Mouse (Mus musculus): ENCODE measurements around the gene Eid2b.

The Eid2b gene

DNA sequence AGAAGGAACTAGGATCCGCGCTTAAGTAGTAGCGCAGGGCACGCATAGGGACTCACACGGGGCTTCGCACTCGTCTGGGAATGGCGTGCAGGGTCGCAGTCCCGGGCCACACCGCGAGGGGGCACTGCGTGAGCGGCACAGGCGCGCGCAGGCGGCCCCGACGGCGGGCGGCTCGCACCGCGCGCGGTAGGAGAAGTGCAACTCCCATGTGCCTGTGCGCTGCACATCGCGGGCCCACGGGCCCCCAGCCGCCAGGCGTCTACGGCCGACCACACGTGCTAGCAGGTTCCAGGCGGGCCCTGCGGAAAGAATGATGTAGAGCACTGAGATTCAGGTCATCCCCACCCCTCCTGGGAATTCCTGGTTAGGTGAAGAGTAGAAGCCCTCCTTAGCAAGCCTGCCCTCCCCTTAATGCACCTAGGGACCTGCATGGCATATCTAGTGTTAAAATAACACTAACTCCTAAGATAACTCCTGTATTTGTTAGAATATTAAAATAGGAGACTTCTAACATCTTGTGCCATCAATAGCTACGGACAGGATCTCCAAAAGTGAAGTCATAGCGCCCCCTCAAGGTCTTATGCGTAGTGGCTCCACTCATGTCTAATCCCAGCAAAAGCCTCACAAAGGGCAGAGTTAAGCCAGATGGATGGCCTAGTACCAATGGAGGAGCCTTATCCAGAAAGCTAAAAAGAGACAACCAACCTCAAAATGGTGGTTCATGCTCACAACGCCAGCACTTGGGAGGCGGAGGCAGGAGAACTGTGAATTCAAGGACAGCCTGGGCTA is 21.5 kb downstream of the Eid2b start:
- DNase-seq (ENCODE audit: extremely low read depth, low read depth, low spot score) = no peak

DNA sequence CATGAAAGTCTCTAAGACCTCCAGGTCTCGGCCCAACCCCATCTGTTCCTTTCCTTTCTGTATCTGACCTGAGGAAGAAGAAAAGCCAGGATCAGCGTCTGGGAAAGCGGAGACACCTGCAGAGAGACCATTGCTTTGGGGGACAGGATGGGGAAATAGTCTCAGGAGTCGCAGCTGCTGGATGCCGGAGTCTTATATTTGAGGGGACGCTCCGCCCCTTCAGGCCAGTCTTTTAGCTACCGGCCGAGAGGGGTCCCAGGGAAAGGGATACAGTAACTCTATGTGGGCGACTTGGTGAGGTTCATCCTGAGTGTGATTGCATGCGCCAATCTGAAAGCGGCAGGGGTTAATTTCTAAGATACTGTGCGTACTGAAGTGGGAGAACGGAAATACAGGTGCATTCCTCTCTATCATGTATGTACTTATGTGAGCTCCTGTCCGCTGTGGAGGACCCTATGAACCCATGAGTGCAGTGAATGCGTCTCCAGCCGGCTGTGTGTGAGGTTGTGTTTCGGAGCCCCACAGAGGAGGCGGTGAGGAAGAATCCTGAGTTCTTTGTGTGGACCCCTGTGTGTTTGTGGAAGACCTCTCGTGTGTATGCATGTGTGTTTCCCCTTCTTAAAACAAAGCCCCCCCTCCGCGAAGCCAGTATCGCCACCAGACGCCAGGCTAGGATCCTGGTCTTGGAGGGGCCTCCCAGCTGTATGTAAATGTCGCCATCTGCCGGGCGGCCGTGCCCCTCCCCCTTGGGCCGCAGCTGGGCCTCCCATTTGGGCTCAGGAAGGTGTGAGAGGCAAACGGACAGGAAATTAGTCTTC is 24.3 kb downstream of the Eid2b start, which contains the start of gene Dll3:
Gene Dll3 (minus strand): TSS at position 623 of the 818 bp plus-strand sequence.
- DNase-seq (ENCODE audit: extremely low read depth, low read depth, low spot score) = no peak

DNA sequence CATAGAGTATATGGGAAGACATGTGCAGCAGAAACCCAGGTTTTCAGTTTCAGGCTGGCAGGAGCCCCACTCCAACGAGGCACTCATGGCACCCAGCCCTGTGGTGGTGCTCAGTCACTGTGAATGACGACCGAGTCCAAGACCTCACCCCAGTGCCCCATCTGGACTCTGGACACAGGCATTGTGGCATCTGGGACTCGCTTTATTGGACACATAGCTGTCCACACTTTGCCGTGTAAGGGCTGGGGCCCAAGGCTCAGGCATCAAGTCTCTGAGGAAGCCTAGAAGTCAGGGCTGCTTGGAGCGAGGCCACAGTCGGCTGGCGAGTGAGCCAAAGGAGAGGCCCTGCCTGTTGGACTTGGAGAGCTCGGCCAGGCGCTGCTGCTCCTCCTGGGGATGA is 28.1 kb downstream of the Eid2b start:
- no peak for DNase-seq (ENCODE audit: extremely low read depth, low read depth, low spot score)

DNA sequence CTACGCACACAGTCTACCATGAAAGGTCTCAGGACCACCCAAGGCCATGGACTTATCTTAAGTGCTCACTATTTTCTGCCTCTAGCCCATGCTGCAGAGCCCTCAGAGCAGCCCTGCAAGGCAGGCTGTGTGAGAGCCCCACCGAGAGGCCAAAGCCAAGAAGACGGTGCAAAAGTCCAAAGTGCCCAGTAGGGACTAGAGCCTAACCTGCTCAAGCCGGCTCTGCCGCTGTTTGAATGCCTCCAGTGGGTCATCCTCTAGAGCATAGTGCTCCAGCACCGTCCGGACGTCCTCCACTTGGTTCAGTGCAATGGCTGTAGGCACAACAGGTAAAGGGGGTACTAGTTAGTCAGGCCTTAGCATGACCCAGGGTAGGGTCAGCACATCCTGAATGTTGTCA is 28.7 kb downstream of the Eid2b start:
- DNase-seq (ENCODE audit: extremely low read depth, low read depth, low spot score) = no peak

DNA sequence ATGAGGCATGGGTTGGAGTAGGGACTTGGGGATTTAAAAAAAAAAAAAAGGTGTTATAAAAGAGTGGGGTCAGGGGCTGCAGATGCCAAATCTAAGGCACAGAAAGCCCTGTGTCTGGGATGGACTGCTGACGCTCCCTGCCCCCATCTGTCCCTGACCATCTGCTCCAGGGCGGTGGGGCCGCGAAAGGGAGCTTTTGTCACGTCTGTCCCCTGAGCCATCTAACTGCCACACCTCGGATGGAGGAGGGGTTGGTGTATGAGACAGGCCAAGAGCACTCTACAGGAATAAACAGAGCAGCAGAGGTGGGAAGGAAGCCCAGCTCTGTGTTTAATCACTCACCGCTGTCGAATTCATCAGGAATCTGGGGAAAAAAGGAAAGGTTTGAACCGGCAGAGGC is 32.2 kb downstream of the Eid2b start:
- no peak for DNase-seq (ENCODE audit: extremely low read depth, low read depth, low spot score)

DNA sequence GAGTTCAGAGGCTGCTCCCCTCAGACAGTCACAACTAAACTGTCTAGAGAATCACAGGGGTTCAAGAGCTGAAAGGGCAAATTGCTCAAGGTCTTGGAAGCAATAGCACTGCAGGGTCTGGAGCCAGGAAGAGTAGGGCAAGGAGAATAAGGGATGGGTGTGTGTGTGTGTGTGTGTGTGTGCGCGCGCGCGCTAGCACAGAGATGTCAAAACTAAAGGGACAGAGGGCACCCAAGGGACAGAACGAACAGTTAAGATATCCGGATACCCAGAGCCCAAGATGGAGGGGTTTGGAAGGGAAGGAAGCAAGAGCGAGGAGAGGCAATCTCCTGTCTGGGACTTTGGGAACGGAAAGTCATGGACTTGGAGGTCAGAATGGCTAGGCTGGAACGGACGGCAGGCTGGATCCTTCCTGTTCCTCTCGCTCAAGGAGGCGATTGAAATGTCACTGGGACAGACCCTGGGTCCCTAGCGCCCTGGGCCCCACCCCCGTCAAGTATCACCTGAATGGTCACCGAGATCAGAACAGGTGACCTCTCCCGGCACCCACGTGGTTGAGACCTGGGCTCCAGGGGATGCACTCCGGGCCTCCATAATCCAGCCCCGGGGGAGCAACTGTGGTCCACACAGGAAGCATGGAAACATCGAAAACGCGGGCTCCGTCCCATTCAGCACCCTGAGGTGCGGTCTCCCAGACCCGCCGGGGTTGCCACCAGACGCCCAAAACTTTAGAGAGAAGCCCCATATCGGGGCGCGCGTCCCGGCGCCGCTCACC is 33.8 kb downstream of the Eid2b start:
- DNase-seq (ENCODE audit: extremely low read depth, low read depth, low spot score) = no peak

DNA sequence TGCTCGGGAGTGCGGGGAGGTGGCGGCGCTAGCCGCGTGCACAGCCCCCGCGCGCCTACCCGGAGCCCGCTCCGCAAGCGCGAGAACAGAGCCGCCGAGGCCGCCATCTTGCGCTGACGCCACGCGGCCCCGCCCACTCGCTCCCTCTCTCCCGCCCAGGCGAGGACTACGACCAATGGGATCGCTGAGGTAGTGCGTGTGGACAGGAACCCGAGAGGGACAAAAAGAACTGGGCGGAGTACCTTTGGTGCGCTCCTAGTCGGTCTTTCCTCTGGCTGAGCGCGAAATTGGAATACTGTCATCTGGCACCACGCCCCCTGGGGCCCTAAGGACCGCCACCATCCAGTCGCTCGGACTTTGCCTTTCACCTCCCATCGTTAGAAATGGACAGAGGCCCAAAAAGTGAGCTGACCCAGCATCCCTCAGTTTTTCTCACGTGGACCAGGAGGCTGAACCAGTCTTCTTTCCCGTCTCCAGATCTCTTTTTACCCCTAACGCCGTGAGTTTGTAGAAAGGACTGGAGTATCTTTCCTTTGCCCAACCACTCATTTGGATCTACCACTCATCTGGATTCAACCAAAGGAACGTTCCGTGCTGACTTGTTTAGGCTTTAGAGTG is 34.5 kb downstream of the Eid2b start, which contains the start of gene Timm50:
Gene Timm50 (minus strand): TSS at position 147 of the 618 bp plus-strand sequence.
- DNase-seq (ENCODE audit: extremely low read depth, low read depth, low spot score) = peak; percentile 59

DNA sequence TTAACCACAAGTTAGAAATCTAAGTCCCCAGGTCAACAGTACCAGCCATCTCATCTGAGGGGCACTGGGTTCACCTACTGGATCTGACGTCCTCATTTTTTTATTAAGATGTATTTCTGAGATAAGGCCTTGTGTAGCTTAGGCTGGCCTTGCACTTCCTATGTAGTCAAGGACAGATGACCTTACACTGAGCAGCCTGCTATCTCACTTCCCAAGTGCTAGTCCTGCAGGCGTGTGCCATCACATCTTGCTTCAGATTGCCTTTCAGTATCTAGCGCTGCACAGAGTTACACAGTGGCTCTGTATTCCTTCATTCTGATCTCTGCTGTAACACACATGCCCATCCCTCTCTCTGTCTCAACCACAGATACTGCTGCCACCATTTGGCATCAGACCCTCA is 40.5 kb downstream of the Eid2b start:
- DNase-seq (ENCODE audit: extremely low read depth, low read depth, low spot score) = no peak

DNA sequence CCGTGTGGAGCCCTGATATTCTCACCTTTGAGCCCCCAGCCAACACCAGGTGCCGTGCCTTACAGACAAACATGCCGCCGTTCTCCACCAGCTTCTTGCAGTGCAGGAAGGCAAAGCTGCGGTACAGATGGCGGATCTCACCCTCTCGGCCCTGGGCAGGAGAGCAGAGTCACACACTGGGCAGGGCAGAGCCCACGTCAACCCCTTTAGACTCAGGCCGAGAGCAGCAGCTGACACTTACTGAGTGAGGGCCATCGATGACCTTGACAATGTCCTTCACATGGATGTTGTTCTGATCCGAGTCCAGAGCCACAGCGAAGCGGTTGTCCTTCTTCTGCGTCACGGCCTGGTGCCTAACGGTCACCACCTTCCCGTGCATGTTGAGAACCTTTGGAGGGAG is 41.2 kb downstream of the Eid2b start:
- no peak for DNase-seq (ENCODE audit: extremely low read depth, low read depth, low spot score)

DNA sequence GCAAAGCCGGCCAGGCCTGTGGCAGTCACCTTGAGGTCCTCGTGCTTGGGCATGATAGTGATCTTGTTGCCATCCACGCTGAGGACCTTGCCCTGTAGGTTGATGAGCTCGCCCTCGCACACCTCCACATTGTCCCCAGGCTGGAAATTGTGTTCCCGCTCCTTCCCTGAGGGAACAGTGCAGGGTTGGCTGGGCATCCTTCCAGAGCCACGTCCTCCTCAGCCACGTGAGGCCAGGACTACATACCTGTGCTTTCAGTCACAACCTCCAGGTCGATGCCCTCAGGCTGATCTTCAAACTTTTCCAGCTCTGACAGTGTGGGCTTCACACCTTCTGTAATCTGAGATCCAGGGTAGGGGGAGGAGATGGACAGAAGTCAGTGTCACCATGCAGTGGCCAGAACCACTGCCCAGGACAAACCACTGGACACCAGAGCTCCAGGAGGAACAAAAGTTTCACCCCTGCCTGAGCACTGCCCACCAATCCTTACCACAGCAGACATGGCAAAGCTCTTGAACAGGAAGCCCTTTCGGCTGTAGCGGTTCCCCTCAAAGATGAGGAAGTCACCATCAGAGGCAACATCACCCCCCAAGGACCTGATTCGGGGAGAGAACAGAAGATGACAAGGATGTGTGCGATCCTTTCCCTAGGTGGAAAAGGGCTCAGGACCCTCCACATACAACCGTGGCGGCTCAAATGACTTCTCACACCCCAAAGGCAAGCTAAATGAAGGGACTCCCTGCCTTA is 44.6 kb downstream of the Eid2b start:
- DNase-seq (ENCODE audit: extremely low read depth, low read depth, low spot score) = no peak

DNA sequence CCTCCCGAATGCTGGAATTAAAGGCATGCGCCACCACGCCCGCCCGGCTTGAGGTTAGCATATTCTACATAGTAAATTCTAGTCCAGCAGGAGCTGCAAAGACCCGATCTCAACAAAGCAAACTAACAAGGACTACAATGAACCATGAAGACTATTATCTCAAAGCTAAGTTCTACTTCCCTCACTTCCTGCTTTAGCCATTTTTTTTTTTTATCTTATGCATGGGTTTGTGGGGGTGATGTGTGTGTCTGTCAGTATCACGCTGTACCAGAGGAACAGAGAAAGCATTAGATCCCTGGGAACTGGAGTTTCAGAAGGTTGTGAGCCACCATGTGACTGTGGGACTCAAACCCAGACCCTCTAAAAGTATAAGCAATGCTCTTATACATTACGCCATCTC is 47.8 kb downstream of the Eid2b start:
- DNase-seq (ENCODE audit: extremely low read depth, low read depth, low spot score) = no peak

DNA sequence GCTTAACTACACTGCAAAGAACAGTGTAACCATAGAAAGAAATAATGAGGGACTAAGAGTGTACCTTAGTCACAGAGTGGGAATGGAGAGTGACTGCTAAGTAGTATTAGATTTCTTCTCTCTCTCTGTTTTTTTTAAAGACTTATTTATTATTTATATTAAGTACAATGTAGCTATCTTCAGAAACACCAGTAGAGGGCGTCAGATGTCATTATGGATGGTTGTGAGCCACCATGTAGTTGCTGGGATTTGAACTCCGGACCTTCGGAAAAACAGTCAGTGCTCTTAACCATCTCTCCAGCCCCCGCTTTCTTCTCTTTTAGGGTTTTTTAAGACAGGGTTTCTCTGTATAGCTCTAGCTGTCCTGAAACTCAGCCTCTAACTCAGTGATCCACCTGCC is 48.9 kb downstream of the Eid2b start:
- DNase-seq (ENCODE audit: extremely low read depth, low read depth, low spot score) = no peak

DNA sequence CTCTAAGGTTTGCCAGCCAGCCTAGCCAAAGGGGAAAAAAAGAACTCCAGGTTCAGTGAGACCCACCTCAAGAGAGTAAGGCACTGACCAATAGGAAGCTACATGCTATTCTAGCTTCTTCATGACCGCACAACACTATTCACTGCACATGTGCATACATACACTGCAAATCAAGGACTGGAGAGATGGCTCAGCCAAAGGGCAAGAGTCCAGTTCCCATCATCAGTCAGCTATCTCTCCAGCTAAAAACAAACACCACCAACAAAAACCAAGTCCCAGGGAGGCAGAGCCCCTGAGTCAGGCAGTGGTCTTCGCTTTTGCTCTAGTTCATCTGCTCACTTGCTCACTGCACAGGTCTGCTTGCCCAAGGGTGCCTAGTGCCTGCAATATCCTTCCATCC is 50.7 kb downstream of the Eid2b start:
- no peak for DNase-seq (ENCODE audit: extremely low read depth, low read depth, low spot score)
